Mouse (Mus musculus): ENCODE results near the gene Sema3e. TPM values are rescaled to one million over a fixed set of nuclear protein-coding genes. Genes with fewer than 3 reads are reported as not detected.

Sema3e gene
- total and polyA plus RNA-seq, 3 experiments = not detected

DNA sequence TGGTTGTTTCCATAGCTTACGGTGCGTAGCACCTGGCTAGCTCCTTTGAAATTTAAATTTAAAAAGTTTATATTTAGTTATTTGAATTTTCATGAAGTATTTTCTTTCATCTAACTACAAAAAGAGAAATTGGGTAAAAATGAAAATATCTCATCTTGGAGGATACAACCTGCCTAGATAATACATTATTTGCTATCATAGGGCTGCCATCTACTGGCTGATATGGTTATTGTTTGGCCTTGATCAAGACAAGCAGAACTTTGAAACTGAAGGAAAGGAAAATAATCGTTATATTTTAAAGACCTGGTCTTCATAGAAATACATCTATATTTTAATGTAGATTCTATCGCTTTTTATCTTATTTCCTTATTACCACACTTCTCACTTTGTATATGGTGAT lies 193.6 kb downstream of the Sema3e start:
- Histone ChIP-seq H3K36me3 (replicated peaks in 1 of 2; ENCODE audit: control insufficient read depth in 1 of 2, insufficient read depth in 1 of 2, low read length in 1 of 2) (no peaks in the 10 kb centered on the region), H3K4me2 (ENCODE audit: insufficient read depth, low read depth, poor library complexity, severe bottlenecking) (no peak overlapping the region), H3K4me3 (replicated peaks in 1 of 3; ENCODE audit: low read depth in 2 of 3, low read length in 2 of 3, poor library complexity in 1 of 3) (no peak overlapping the region), H3K27ac (ENCODE audit: insufficient read depth, low read depth) (no peak overlapping the region), H3K4me1 (ENCODE audit: control insufficient read depth in 1 of 2, insufficient read depth in 2 of 2) (no peaks in the 10 kb centered on the region), H3K27me3 (replicated peaks) (no peaks in the 10 kb centered on the region), H3K9me3 (replicated peaks; ENCODE audit: low read length) (peaks cover 30% of the 10 kb centered on the region), H3K79me2 (replicated peaks; ENCODE audit: control insufficient read depth, extremely low read depth, insufficient read depth, poor library complexity, severe bottlenecking) (no peaks in the 10 kb centered on the region), H3K9ac (ENCODE audit: insufficient read depth, low read depth) (no peak overlapping the region)
- no peak for DNase-seq (ENCODE audit: extremely low read depth)
- dilution Hi-C loops (cut with MboI; ENCODE audit: extremely low pct_ligation_motif_present, extremely low pct_unique_long_range_greater_than_20kb, low sequenced_read_pairs) (no loop called here), in situ Hi-C loops (cut with MboI; ENCODE audit: low pct_ligation_motif_present, low pct_unique_long_range_greater_than_20kb, low sequenced_read_pairs) (no loop called here)
- TF ChIP-seq EP300 (IDR thresholded peaks at IDR 0.05; ENCODE audit: low read length) = no peak
- TF ChIP-seq RAD21 (IDR thresholded peaks at IDR 0.05; ENCODE audit: low read depth, low read length) = peak; percentile 8
- TF ChIP-seq MXI1 (IDR thresholded peaks at IDR 0.05; ENCODE audit: low read depth, low read length) = no peak
- 0 out of 4 replicates have a peak, but pooled peaks of 1 of the 2 experiments have one; percentile 9 for TF ChIP-seq CTCF (conservative IDR thresholded peaks at IDR 0.05 in 1 of 2, IDR thresholded peaks at IDR 0.05 in 1 of 2; ENCODE audit: low read depth in 2 of 2, low read length in 2 of 2)

DNA sequence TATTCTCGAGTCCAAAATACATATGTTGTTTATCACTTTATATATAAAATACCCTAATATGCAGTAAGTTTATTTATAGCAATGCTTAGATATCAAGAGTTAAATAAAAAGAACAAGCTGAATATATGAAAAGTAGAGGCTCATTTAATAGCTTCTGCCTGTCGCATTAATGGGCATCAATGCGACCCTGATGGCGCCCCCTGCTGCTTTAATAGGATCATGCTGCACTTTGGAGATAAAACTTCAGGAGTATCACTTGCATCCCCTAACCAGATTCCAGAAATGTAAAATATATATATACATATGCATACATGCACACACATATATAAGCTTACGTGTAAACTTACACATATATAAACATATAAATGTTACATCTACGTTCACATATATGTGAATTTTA lies 199.4 kb downstream of the Sema3e start:
- in situ Hi-C loops (cut with MboI; ENCODE audit: low pct_ligation_motif_present, low pct_unique_long_range_greater_than_20kb, low sequenced_read_pairs) = no loop called here
- no peak for TF ChIP-seq RCOR1 (conservative IDR thresholded peaks at IDR 0.05; ENCODE audit: low read depth, low read length)
- no peak for TF ChIP-seq POLR2AphosphoS2 (IDR thresholded peaks at IDR 0.05; ENCODE audit: low read depth, low read length)
- TF ChIP-seq GABPA (IDR thresholded peaks at IDR 0.05; ENCODE audit: insufficient replicate concordance, low read depth, low read length) = no peak
- no peak for TF ChIP-seq ZNF384 (IDR thresholded peaks at IDR 0.05; ENCODE audit: low read depth, low read length)
- no peak for TF ChIP-seq CHD2 (IDR thresholded peaks at IDR 0.05; ENCODE audit: low read length)
- no peak for TF ChIP-seq ZMIZ1 (IDR thresholded peaks at IDR 0.05; ENCODE audit: low read depth, low read length)

DNA sequence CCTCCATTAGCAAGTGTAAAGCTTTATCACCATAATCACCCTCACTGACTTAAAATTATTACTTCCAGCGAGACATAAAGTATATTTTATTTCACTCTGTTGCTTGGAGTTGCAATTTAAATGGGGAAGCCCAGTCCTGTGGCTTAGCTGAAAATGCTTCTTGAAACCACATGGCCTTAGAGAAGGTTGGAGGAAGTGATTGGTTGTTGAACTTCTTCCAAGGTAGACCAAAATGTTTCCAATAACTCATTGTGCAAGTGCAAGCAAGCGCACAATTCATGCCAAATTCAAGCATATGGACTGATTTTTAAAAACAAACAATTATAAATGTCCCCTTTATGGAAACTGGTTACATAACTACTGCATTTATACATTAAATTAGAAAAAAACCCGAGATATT lies 206.0 kb downstream of the Sema3e start:
- no peak overlapping the region for H3K27ac ChIP-seq (ENCODE audit: insufficient read depth, low read depth)
- no peaks in the 10 kb centered on the region for H3K79me2 ChIP-seq (replicated peaks; ENCODE audit: control insufficient read depth, extremely low read depth, insufficient read depth, poor library complexity, severe bottlenecking)
- H3K4me1 ChIP-seq (ENCODE audit: control insufficient read depth in 1 of 2, insufficient read depth in 2 of 2) = no peaks in the 10 kb centered on the region
- no peaks in the 10 kb centered on the region for H3K27me3 ChIP-seq (replicated peaks)
- peaks cover 32% of the 10 kb centered on the region for H3K9me3 ChIP-seq (replicated peaks; ENCODE audit: low read length)
- dilution Hi-C loops (cut with MboI; ENCODE audit: extremely low pct_ligation_motif_present, extremely low pct_unique_long_range_greater_than_20kb, low sequenced_read_pairs) (no loop called here), in situ Hi-C loops (cut with MboI; ENCODE audit: low pct_ligation_motif_present, low pct_unique_long_range_greater_than_20kb, low sequenced_read_pairs) (no loop called here)
- no peak overlapping the region for H3K4me3 ChIP-seq (replicated peaks in 1 of 3; ENCODE audit: low read depth in 2 of 3, low read length in 2 of 3, poor library complexity in 1 of 3)
- no peaks in the 10 kb centered on the region for H3K36me3 ChIP-seq (replicated peaks in 1 of 2; ENCODE audit: control insufficient read depth in 1 of 2, insufficient read depth in 1 of 2, low read length in 1 of 2)
- no peak overlapping the region for H3K4me2 ChIP-seq (ENCODE audit: insufficient read depth, low read depth, poor library complexity, severe bottlenecking)
- DNase-seq (ENCODE audit: extremely low read depth) = no peak
- H3K9ac ChIP-seq (ENCODE audit: insufficient read depth, low read depth) = no peak overlapping the region
- TF ChIP-seq MEF2A (IDR thresholded peaks at IDR 0.05; ENCODE audit: borderline replicate concordance, low read depth, low read length) (no peak), MXI1 (IDR thresholded peaks at IDR 0.05; ENCODE audit: low read depth, low read length) (no peak), CTCF (conservative IDR thresholded peaks at IDR 0.05 in 1 of 2, IDR thresholded peaks at IDR 0.05 in 1 of 2; ENCODE audit: low read depth in 2 of 2, low read length in 2 of 2) (no peak), EP300 (IDR thresholded peaks at IDR 0.05; ENCODE audit: low read length) (no peak)

More for the DNA sequence above, 199.4 kb downstream of the Sema3e start:
- Histone ChIP-seq H3K9me3 (replicated peaks; ENCODE audit: low read length) (peaks cover 36% of the 10 kb centered on the region), H3K36me3 (replicated peaks in 1 of 2; ENCODE audit: control insufficient read depth in 1 of 2, insufficient read depth in 1 of 2, low read length in 1 of 2) (no peaks in the 10 kb centered on the region), H3K79me2 (replicated peaks; ENCODE audit: control insufficient read depth, extremely low read depth, insufficient read depth, poor library complexity, severe bottlenecking) (no peaks in the 10 kb centered on the region), H3K27ac (ENCODE audit: insufficient read depth, low read depth) (no peak overlapping the region), H3K9ac (ENCODE audit: insufficient read depth, low read depth) (no peak overlapping the region), H3K4me3 (replicated peaks in 1 of 3; ENCODE audit: low read depth in 2 of 3, low read length in 2 of 3, poor library complexity in 1 of 3) (no peak overlapping the region), H3K4me1 (ENCODE audit: control insufficient read depth in 1 of 2, insufficient read depth in 2 of 2) (no peaks in the 10 kb centered on the region), H3K27me3 (replicated peaks) (no peaks in the 10 kb centered on the region), H3K4me2 (ENCODE audit: insufficient read depth, low read depth, poor library complexity, severe bottlenecking) (no peak overlapping the region)
- no peak for DNase-seq (ENCODE audit: extremely low read depth)
- dilution Hi-C loops (cut with MboI; ENCODE audit: extremely low pct_ligation_motif_present, extremely low pct_unique_long_range_greater_than_20kb, low sequenced_read_pairs) = no loop called here

All from CH12.LX (cell line).